Mouse (Mus musculus) kidney, adult 2 months (tissue): ENCODE measurements around the gene Abca14. TPM values are rescaled to one million over a fixed set of nuclear protein-coding genes. Genes with fewer than 3 reads are reported as not detected.

Experiments
- DNase-seq: peaks from one replicate; pipeline ENCODE4 v3.0.0; 2021
- H3K27ac ChIP-seq: fragments of 200-500 bp; 2 replicates; pipeline ENCODE4 v1.5.1; 2012; ENCODE audit warnings: low read depth, low read length, control low read depth, inconsistent platforms; ENCODE audit not compliant: insufficient read depth
- H3K27me3 ChIP-seq: fragments of 200-500 bp; replicated peaks from 2 replicates; pipeline ENCODE4 v1.6.1; 2012; ENCODE audit warnings: mild to moderate bottlenecking, moderate library complexity, low read length, inconsistent platforms; ENCODE audit not compliant: control insufficient read depth, insufficient read depth
- H3K36me3 ChIP-seq: fragments of 200-500 bp; 2 replicates; pipeline ENCODE4 v1.6.1; 2012; ENCODE audit warnings: mild to moderate bottlenecking, moderate library complexity, low read length, inconsistent platforms; ENCODE audit not compliant: control insufficient read depth, insufficient read depth
- H3K4me1 ChIP-seq: fragments of 200-500 bp; 2 replicates; pipeline ENCODE4 v1.6.1; 2011; ENCODE audit warnings: low read length; ENCODE audit not compliant: control insufficient read depth, insufficient read depth
- H3K4me3 ChIP-seq: fragments of 200-500 bp; 2 replicates; pipeline ENCODE4 v1.5.1; 2011; ENCODE audit warnings: mild to moderate bottlenecking, low read depth, low read length, control low read depth; ENCODE audit not compliant: insufficient read depth
- CTCF ChIP-seq: fragments of 200-500 bp; conservative IDR thresholded peaks from 2 replicates; pipeline ENCODE4 v1.5.1; 2011; ENCODE audit warnings: low read depth, mild to moderate bottlenecking, control low read depth, low read length, moderate library complexity, mixed read lengths; ENCODE audit not compliant: insufficient read depth, insufficient read length
- POLR2A ChIP-seq: fragments of 200-500 bp; IDR thresholded peaks from one replicate; pipeline ENCODE4 v1.6.1; 2011; ENCODE audit warnings: low read depth, low read length, control low read depth
- WGBS: fragments of 180-500 bp; shearing (Covaris S2); methylation state at CpG from one replicate; pipeline ENCODE4 v1.1.7; 2018; 5-methylcytosine and 5-hydroxymethylcytosine counted together
- polyA plus RNA-seq: library from polyadenylated mRNA; depleted of rRNA; stranded (reverse); fragments of >200 nt; gene quantifications from 2 replicates; pipeline ENCODE4 v1.2.3, GENCODE M21; 2012

Abca14 gene
- polyA plus RNA-seq, 1 experiment, result 0.06 TPM

DNA sequence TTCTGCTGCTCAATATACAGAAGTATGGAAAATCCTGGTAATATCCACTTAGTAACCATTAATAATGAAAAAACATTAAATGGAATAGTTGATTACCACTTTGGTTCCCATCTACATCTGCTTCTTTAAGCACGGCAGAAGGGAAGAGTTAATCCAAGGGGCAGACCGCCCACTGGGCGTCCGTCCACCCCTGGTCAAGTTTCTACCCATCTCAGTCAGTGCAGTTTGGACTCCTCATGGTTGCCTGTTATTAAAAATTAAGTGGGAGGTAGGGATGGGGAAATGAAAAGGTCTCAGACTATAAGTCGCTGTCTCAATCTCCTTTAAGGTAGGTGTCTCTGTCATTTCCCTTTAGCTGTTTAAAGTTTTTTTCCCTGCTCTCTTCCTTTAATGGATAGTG, 14.8 kb upstream of the Abca14 start:
- TF ChIP-seq CTCF, result no peak
- no peak for TF ChIP-seq POLR2A
- peak overlapping the region; percentile 93 for H3K27ac ChIP-seq
- no peaks in the 10 kb centered on the region for H3K36me3 ChIP-seq
- no peaks in the 10 kb centered on the region for H3K27me3 ChIP-seq
- peaks cover 13% of the 10 kb centered on the region for H3K4me1 ChIP-seq
- no peak overlapping the region for H3K4me3 ChIP-seq
- WGBS, result 62% methylated on average over 5 of the region's 5 CpGs
- DNase-seq, result peak; percentile 56

DNA sequence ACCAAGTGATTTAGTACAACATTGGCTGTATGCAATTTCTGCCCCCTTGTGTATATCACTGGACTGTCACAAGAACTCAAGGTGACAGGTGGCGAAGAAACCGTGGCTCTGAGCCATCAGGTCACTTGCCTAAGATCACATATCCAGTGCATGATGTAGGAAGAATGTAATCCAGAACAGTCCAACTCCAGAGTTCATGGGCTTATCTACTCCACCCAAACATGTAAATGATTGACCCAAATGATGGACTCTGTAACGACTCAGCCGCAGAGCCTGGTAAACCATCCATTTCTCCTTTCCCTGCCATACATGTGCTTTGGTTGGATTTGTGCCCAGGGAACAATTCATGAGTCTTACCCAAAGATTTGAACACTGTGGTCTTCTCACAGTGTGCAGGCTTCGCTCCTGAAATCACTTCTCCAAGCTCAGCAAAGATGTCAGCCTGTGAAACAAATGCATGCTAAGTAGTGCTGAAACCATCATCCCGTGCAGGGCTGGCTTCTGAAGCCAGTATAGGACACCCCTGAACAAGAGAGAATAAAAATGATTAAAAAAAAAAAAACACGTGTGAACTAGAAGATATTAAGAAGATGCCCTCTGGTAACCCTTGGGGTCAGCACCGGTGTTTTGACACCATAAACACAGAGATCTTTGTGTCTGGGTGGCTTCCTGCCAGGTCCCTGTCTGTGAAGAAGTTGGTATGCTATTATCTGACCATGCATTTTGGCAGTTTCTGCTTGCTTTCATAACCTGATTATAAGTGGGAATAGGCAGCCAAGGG, 14.2 kb upstream of the Abca14 start:
- 31% methylated on average over 8 of the region's 8 CpGs for WGBS
- no peak overlapping the region for H3K4me3 ChIP-seq
- peaks cover 13% of the 10 kb centered on the region for H3K4me1 ChIP-seq
- no peak for TF ChIP-seq POLR2A
- no peak; the same call in 1 of the 2 replicates for TF ChIP-seq CTCF
- H3K36me3 ChIP-seq, result no peaks in the 10 kb centered on the region
- peak; percentile 93 for DNase-seq
- H3K27ac ChIP-seq, result peak overlapping the region; percentile 93
- H3K27me3 ChIP-seq, result no peaks in the 10 kb centered on the region

DNA sequence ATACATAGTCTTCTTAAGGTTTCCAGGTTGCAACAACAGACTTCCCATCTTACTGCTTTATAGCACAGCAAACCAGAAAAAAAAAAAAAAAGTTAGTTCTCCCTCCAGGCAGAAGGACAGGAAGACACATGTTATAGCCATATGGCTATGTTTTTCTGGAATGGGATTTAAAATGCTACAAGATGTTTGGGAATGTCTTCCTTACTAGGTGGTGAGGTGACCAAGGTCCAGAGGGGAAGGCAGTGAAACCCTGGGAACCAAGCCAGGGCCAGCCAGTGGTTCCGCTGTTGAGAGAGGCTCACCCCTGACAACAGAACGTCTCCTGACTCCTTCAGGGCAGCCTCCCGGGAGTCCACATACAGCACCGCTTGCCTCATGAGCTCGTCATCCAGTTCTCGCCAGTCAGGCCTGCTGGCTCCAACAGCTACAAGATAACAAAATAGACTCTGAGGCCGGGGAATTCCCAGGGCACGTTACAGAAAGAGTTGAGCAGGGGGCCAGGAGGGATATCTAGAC, 13.6 kb upstream of the Abca14 start:
- H3K36me3 ChIP-seq, result no peaks in the 10 kb centered on the region
- H3K4me3 ChIP-seq, result no peak overlapping the region
- H3K4me1 ChIP-seq, result peaks cover 13% of the 10 kb centered on the region
- peak overlapping the region; percentile 83 for H3K27ac ChIP-seq
- DNase-seq, result peak; percentile 92
- TF ChIP-seq POLR2A (no peak), CTCF (no peak)
- no peaks in the 10 kb centered on the region for H3K27me3 ChIP-seq
- 34% methylated on average over 8 of the region's 8 CpGs for WGBS

DNA sequence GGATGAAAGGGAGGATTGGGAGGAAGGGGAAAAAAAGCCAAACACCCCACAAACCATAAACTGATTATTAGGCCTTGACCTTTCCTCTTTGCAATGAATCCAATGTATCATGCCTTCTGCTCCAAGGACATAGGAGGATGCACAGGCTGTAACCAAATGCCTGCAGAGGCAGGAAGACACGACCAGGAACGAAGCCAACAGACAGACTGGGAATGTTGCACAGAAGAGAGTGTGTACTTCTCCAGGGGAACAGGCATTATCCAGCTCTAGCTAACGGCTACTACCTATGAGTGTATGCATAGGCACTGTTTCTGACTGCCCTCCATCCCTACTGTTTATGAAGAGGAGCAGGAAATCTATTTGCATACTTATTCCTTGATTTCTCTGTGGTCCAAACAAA, 11.6 kb upstream of the Abca14 start:
- Histone ChIP-seq H3K27me3 (no peaks in the 10 kb centered on the region), H3K27ac (no peak overlapping the region), H3K4me1 (peaks cover 13% of the 10 kb centered on the region), H3K36me3 (no peaks in the 10 kb centered on the region), H3K4me3 (no peak overlapping the region)
- no peak for DNase-seq
- TF ChIP-seq POLR2A (no peak), CTCF (no peak)
- WGBS, result 42% methylated on average over 3 of the region's 3 CpGs

DNA sequence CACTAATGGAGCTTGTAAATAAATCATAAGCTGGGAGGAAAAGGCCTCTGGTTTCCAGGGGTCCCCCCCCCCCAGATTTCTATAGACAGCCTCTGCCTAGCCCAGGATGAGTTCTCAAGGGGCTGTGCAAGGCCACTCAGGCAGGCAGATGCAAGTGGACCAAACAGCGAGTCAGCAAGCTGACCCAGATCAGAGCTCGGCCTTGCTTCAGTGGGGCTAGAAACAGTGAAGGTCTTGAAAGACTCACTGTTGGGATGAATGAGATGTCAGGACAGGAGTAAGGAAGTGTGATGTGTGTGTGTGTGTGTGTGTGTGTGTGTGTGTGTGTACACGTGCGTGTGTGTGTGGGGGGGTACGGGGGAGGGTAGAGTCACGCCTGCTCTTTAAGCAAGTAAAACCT, 10.9 kb upstream of the Abca14 start:
- DNase-seq, result no peak
- no peak for TF ChIP-seq POLR2A
- no peak for TF ChIP-seq CTCF
- H3K36me3 ChIP-seq, result no peaks in the 10 kb centered on the region
- 73% methylated on average over 6 of the region's 6 CpGs for WGBS
- H3K27ac ChIP-seq, result no peak overlapping the region
- H3K4me3 ChIP-seq, result no peak overlapping the region
- peaks cover 13% of the 10 kb centered on the region for H3K4me1 ChIP-seq
- H3K27me3 ChIP-seq, result no peaks in the 10 kb centered on the region

DNA sequence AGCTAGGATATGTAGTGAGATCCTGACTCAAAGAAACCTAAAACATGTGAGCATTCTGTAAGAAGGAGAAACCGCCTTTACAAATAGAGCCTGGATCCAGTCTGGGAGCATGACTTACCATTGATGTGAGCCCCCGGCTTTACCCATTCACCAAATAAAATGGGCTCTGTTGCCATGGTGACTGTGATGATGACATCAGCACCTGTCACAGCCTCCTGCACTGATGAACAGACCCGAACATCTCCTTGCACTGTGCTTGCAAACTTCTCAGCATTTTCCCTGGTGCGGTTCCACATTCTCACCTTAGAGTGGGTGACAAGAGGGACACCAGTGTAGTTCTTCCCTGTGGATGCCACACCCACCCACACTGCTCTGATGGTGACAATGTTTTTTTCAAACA, 8.6 kb upstream of the Abca14 start:
- Histone ChIP-seq H3K27me3 (no peaks in the 10 kb centered on the region), H3K36me3 (no peaks in the 10 kb centered on the region), H3K4me3 (no peak overlapping the region), H3K27ac (no peak overlapping the region), H3K4me1 (0 out of 2 replicates have a peak, but pooled peaks cover 3% of the 10 kb centered on the region)
- WGBS, result 78% methylated on average over 4 of the region's 4 CpGs
- DNase-seq, result no peak
- TF ChIP-seq POLR2A (no peak), CTCF (no peak)

DNA sequence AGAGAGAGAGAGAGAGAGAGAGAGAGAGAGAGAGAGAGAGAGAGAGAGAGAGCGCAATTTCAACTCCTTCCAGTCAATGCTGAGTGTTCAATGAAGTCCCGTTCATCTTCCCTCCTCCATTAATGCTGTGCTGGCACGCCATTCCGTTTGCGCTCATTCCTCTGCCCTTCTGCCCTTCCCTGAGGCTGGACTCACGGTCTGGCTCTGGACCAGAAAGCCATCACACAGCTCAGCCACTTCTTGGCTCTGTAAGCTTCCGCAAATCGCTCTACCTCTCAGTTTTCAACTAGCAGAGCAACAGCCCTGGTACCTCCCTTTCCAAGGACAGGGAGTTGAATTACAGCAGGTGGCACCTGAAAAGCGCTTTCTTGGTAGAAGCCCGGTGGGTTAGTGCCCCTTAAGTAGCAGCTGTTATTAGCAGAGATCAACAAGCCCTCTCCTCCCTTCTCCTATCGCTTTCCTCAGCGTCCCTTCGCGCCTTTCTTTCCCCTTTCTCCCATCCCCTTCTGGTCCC, 2.5 kb upstream of the Abca14 start:
- Histone ChIP-seq H3K27ac (peak overlapping the region; percentile 0; the same call in 1 of the 2 replicates), H3K36me3 (no peaks in the 10 kb centered on the region), H3K4me3 (peak overlapping the region; percentile 6), H3K4me1 (no peaks in the 10 kb centered on the region; the same call in 1 of the 2 replicates), H3K27me3 (no peaks in the 10 kb centered on the region)
- peak; percentile 91 for DNase-seq
- WGBS, result 1% methylated on average over 14 of the region's 14 CpGs
- no peak for TF ChIP-seq POLR2A
- no peak for TF ChIP-seq CTCF
